11 mouse cellular contexts compared by ENCODE assay signal in genomic region chr9:71915871-71916661, GRCm38 (mm10).
DNase-seq lines count a peak whose midpoint lies in the region; ATAC-seq lines count a peak whose summit lies in the region.
"Had no signal": no experiment of that assay in that cellular context is flagged by ENCODE, and none has a peak within 500 bp of the region (broad histone marks: within the 10 kb centered on the region; RNA-seq: fewer than 3 reads in every experiment).

No protein-coding gene starts in this region.

- H3K4me3 ChIP-seq in heart, embryonic 11.5 days (ENCODE audit: low read depth, low read length) = no peak overlapping the region
- no peak overlapping the region for H3K4me3 ChIP-seq in hindbrain, embryonic 11.5 days (ENCODE audit: low read depth, low read length)
- H3K4me3 ChIP-seq: heart, adult 2 months had no signal

- H3K27ac ChIP-seq in heart, embryonic 11.5 days (ENCODE audit: low read depth, low read length) = no peak overlapping the region
- peak overlapping the region; percentile 47 for H3K27ac ChIP-seq in hindbrain, embryonic 11.5 days (ENCODE audit: low read depth, low read length)
- H3K27ac ChIP-seq: heart, adult 2 months had no signal

- peak; percentile 7 to 9 for DNase-seq in heart, adult 9 months (ENCODE audit: low spot score in 2 of 2)
- DNase-seq in NIH3T3 (ENCODE audit: low read depth) = peak; percentile 74
- peak; percentile 51 for DNase-seq in hindbrain, embryonic 11.5 days (ENCODE audit: low spot score)
- DNase-seq in lung, postnatal 4 days = peak; percentile 16 to 58
- DNase-seq in cerebellum, adult 8-10 months = no peak
- no peak for DNase-seq in spleen, postnatal 36 days (ENCODE audit: low spot score in 2 of 2)
- DNase-seq in thymus, postnatal 10 days (ENCODE audit: low spot score in 2 of 2) = no peak
- DNase-seq: spleen, adult 18-20 months had no signal

- H3K36me3 ChIP-seq in heart, embryonic 11.5 days (ENCODE audit: control insufficient read depth, insufficient read depth, low read length) = 0 out of 2 replicates have a peak, but pooled peaks cover 2% of the 10 kb centered on the region
- H3K36me3 ChIP-seq in hindbrain, embryonic 11.5 days (ENCODE audit: control insufficient read depth, insufficient read depth, low read length) = no peaks in the 10 kb centered on the region

- no peak for ATAC-seq in heart, embryonic 11.5 days (replicated peaks; ENCODE audit: insufficient number of reproducible peaks, low FRiP score, low TSS enrichment)
- peak; percentile 78 for ATAC-seq in hindbrain, embryonic 11.5 days (ENCODE audit: low FRiP score)

- H3K4me1 ChIP-seq in heart, embryonic 11.5 days (ENCODE audit: control insufficient read depth, insufficient read depth, low read length) = 0 out of 2 replicates have a peak, but pooled peaks cover 3% of the 10 kb centered on the region
- H3K4me1 ChIP-seq in hindbrain, embryonic 11.5 days (replicated peaks; ENCODE audit: control insufficient read depth, insufficient read depth, low read length) = peaks cover 5% of the 10 kb centered on the region; the same call in 1 of the 2 replicates

- H3K9ac ChIP-seq in heart, embryonic 11.5 days (ENCODE audit: low read depth, low read length) = no peak overlapping the region
- no peak overlapping the region for H3K9ac ChIP-seq in hindbrain, embryonic 11.5 days (ENCODE audit: low read depth, low read length)

- no peaks in the 10 kb centered on the region for H3K9me3 ChIP-seq in heart, embryonic 11.5 days (replicated peaks; ENCODE audit: control insufficient read depth, low read length)
- no peaks in the 10 kb centered on the region for H3K9me3 ChIP-seq in hindbrain, embryonic 11.5 days (ENCODE audit: control insufficient read depth, low read length)

- 76% methylated on average over 6 of the region's 6 CpGs for WGBS in heart, embryonic 11.5 days (ENCODE audit: insufficient replicate concordance)
- 28% methylated on average over 6 of the region's 6 CpGs for WGBS in hindbrain, embryonic 11.5 days

- no peak overlapping the region for H3K4me2 ChIP-seq in heart, embryonic 11.5 days
- no peak overlapping the region for H3K4me2 ChIP-seq in hindbrain, embryonic 11.5 days (replicated peaks; ENCODE audit: low read depth, low read length)

- H3K27me3 ChIP-seq in heart, embryonic 11.5 days (ENCODE audit: control insufficient read depth, insufficient read depth, low read length) = no peaks in the 10 kb centered on the region
- H3K27me3 ChIP-seq in hindbrain, embryonic 11.5 days (ENCODE audit: control insufficient read depth, insufficient read depth, low read length) = no peaks in the 10 kb centered on the region
- H3K27me3 ChIP-seq: CH12.LX had no signal

Comparison
In these comparisons a context has a peak if more than half of its experiments do, and no peak if none do; other contexts are left out.
1. DNase-seq: peak in heart, adult 9 months (2 of 2), NIH3T3 (single experiment), hindbrain, embryonic 11.5 days (single experiment) and lung, postnatal 4 days (2 of 2); none in cerebellum, adult 8-10 months (single experiment), spleen, postnatal 36 days (0 of 2) and thymus, postnatal 10 days (0 of 2).